Mouse (Mus musculus) testis, adult 2 months (tissue): ENCODE measurements around the gene Lrch3. TPM values are rescaled to one million over a fixed set of nuclear protein-coding genes. Genes with fewer than 3 reads are reported as not detected.

ENCODE experiments used
- H3K27ac ChIP-seq: fragments of 200-500 bp; 2 replicates; pipeline ENCODE4 v1.5.1; 2012; ENCODE audit warnings: low read depth, low read length; ENCODE audit not compliant: control insufficient read depth, insufficient read depth
- H3K27me3 ChIP-seq: fragments of 200-500 bp; 2 replicates; pipeline ENCODE4 v1.6.1; 2012; ENCODE audit warnings: mild to moderate bottlenecking, low read length, moderate library complexity; ENCODE audit not compliant: control insufficient read depth, insufficient read depth
- H3K36me3 ChIP-seq: fragments of 200-500 bp; 2 replicates; pipeline ENCODE4 v1.6.1; 2012; ENCODE audit warnings: mild to moderate bottlenecking, low read length; ENCODE audit not compliant: control insufficient read depth, insufficient read depth
- H3K4me1 ChIP-seq: fragments of 200-500 bp; 2 replicates; pipeline ENCODE4 v1.6.1; 2012; ENCODE audit warnings: low read length; ENCODE audit not compliant: control insufficient read depth, insufficient read depth
- H3K4me3 ChIP-seq: fragments of 200-500 bp; 2 replicates; pipeline ENCODE4 v1.5.1; 2012; ENCODE audit warnings: low read depth, mild to moderate bottlenecking, low read length, moderate library complexity, mixed read lengths; ENCODE audit not compliant: control insufficient read depth
- CTCF ChIP-seq: fragments of 200-500 bp; IDR thresholded peaks from 2 replicates; pipeline ENCODE4 v1.5.1; 2012; ENCODE audit warnings: low read depth, mild to moderate bottlenecking, inconsistent platforms, low read length, moderate library complexity; ENCODE audit not compliant: control insufficient read depth, insufficient read depth, insufficient replicate concordance
- POLR2A ChIP-seq: fragments of 200-500 bp; IDR thresholded peaks from 2 replicates; pipeline ENCODE4 v1.6.1; 2012; ENCODE audit warnings: low read depth, mild to moderate bottlenecking, inconsistent platforms, low read length, moderate library complexity; ENCODE audit not compliant: control insufficient read depth
- polyA plus RNA-seq: library from polyadenylated mRNA; depleted of rRNA; stranded (reverse); fragments of >200 nt; gene quantifications from 2 replicates; pipeline ENCODE4 v1.2.3, GENCODE M21; 2012

The Lrch3 gene
- polyA plus RNA-seq, 1 experiment, result 15.4 TPM

GRCm38 (mm10) chr16:32887996-32888395, 25.9 kb upstream of the Lrch3 start:
- Histone ChIP-seq H3K36me3 (no peaks in the 10 kb centered on the region; the same call in 1 of the 2 replicates), H3K4me1 (no peaks in the 10 kb centered on the region), H3K4me3 (no peak overlapping the region), H3K27ac (no peak overlapping the region), H3K27me3 (no peaks in the 10 kb centered on the region)
- TF ChIP-seq CTCF (no peak), POLR2A (no peak)

DNA sequence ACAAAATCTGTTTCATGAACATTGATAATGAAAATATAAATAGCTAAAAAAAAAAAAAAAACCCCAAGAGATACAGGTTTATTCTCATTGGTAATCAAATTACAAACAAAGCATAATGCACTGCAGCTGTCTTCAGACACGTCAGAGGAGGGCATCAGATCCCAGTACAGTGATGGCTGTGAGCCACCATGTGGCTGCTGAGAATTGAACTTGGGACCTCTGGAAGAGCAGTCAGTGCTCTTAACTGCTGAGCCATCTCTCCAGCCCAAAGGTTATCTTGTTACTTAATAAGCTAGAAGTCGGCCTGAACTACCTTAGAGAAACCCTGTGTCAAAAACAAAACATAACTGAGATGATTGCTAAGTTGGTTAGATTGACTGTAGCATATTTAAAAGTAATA, 24.0 kb upstream of the Lrch3 start:
- H3K27ac ChIP-seq, result no peak overlapping the region
- no peaks in the 10 kb centered on the region for H3K27me3 ChIP-seq
- TF ChIP-seq CTCF (no peak), POLR2A (no peak)
- no peaks in the 10 kb centered on the region; the same call in 1 of the 2 replicates for H3K36me3 ChIP-seq
- H3K4me1 ChIP-seq, result no peaks in the 10 kb centered on the region
- no peak overlapping the region for H3K4me3 ChIP-seq

- H3K36me3 ChIP-seq, result no peaks in the 10 kb centered on the region; the same call in none of the 2 replicates
- no peaks in the 10 kb centered on the region for H3K4me1 ChIP-seq
- H3K27me3 ChIP-seq, result no peaks in the 10 kb centered on the region
- H3K4me3 ChIP-seq, result no peak overlapping the region
- TF ChIP-seq CTCF (no peak), POLR2A (no peak)
- no peak overlapping the region for H3K27ac ChIP-seq
These were observed 17.8 kb upstream of the Lrch3 start for GRCm38 (mm10) chr16:32896126-32896525.

DNA sequence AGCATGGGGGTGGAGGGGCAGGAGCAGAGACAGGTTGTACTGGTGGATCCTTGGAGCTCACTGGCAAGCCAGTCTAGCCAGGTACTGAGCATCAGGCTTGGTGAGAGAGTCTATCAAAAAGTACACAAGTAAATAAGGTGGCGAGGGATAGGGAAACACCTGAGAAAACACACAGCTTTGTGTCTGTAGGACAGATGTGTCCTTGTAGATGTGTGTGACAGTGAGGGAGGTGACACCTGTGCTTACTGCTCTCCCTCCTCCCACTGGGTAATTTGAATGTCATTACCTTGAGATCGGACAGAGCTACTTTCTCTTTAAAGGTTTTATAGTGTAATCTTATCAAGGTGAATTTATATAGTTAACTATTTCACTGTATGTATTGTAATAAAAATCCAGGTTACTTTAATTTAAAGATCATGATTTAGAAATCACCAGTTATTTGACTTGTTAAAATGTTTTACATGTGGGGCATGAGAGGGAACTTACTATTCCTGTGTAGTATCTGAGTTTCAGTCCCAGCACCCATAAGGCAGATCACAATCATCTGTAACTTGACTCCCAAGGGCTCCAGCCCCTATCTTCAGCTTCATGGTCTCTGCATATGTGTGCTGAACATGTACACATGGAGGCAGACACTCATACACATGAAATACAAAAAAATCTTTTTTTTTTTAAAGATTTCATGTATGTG, 12.4 kb upstream of the Lrch3 start:
- TF ChIP-seq CTCF, result no peak
- no peak for TF ChIP-seq POLR2A
- Histone ChIP-seq H3K27me3 (no peaks in the 10 kb centered on the region), H3K36me3 (peaks cover 1% of the 10 kb centered on the region), H3K4me1 (no peaks in the 10 kb centered on the region), H3K4me3 (no peak overlapping the region), H3K27ac (no peak overlapping the region)

DNA sequence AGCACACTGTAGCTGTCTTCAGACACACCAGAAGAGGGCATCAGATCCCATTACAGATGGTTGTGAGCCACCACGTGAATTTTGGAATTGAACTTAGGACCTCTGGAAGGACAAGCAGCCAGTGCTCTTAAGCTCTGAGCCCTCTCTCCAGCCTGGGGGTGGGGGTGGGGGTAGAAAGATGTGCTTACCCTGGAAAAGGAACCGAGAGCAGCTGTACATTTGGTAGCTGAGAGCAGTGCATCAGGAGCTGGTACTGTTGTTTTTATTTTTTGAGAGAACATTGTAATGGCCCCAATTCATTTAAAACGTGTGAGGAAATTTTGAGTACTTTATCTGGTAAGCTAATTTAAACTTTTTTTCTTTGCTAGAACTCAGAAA, 11.9 kb upstream of the Lrch3 start:
- H3K27me3 ChIP-seq, result no peaks in the 10 kb centered on the region
- no peak overlapping the region for H3K27ac ChIP-seq
- no peaks in the 10 kb centered on the region for H3K4me1 ChIP-seq
- H3K4me3 ChIP-seq, result no peak overlapping the region
- TF ChIP-seq CTCF (no peak), POLR2A (no peak)
- H3K36me3 ChIP-seq, result peaks cover 1% of the 10 kb centered on the region

GRCm38 (mm10) chr16:32906186-32906585, 7.7 kb upstream of the Lrch3 start:
- TF ChIP-seq CTCF (no peak), POLR2A (no peak)
- Histone ChIP-seq H3K27me3 (no peaks in the 10 kb centered on the region), H3K36me3 (peaks cover 1% of the 10 kb centered on the region; the same call in 1 of the 2 replicates), H3K4me1 (no peaks in the 10 kb centered on the region), H3K4me3 (no peak overlapping the region), H3K27ac (no peak overlapping the region)

DNA sequence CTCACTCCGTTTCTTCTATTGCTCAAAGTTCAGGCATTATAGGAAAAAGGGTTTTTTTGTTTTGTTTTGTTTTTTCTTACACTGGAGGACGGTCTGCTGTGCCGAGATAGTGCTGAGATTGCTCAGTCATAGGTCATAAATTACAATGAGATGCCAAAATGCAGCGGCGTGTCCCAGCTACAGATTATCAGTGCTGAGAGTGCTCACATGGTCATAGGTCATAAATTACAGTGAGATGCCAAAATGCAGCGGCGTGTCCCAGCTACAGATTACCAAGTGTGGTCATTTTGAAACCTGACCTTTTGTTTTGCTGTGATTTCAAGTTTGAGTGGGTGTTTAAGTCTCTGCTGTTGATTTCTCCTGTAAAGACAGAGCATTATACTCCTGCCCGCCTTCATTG, 7.2 kb upstream of the Lrch3 start:
- H3K36me3 ChIP-seq, result peaks cover 1% of the 10 kb centered on the region; the same call in 1 of the 2 replicates
- TF ChIP-seq CTCF, result no peak
- no peak for TF ChIP-seq POLR2A
- H3K27ac ChIP-seq, result no peak overlapping the region
- H3K4me1 ChIP-seq, result no peaks in the 10 kb centered on the region
- no peak overlapping the region for H3K4me3 ChIP-seq
- H3K27me3 ChIP-seq, result no peaks in the 10 kb centered on the region

GRCm38 (mm10) chr16:32913212-32913611, 688 bp upstream of the Lrch3 start:
- no peaks in the 10 kb centered on the region for H3K27me3 ChIP-seq
- H3K4me1 ChIP-seq, result peaks cover 6% of the 10 kb centered on the region
- no peaks in the 10 kb centered on the region for H3K36me3 ChIP-seq
- H3K4me3 ChIP-seq, result no peak overlapping the region; the same call in 1 of the 2 replicates
- TF ChIP-seq CTCF (no peak), POLR2A (no peak)
- H3K27ac ChIP-seq, result no peak overlapping the region; the same call in 1 of the 2 replicates
